Mouse (Mus musculus) CD8-positive naive resting alpha-beta T cell, adult 2 months (primary cell): ENCODE measurements around the gene Rps9.
"Not testable (repeated sequence)": the region's sequence is repeated elsewhere in the genome, so short reads cannot be mapped to it uniquely, and the experiment has no call there.

Source experiments
- DNase-seq, 2 experiments: peaks; one replicate each; pipeline ENCODE4 v3.0.0; 2022; ENCODE audit warnings: low read depth in 2 of 2, low spot score in 2 of 2

The Rps9 gene

GRCm38 (mm10) chr7:3694949-3695305, 8.9 kb upstream of the Rps9 start:
- DNase-seq = not testable (repeated sequence)

DNA sequence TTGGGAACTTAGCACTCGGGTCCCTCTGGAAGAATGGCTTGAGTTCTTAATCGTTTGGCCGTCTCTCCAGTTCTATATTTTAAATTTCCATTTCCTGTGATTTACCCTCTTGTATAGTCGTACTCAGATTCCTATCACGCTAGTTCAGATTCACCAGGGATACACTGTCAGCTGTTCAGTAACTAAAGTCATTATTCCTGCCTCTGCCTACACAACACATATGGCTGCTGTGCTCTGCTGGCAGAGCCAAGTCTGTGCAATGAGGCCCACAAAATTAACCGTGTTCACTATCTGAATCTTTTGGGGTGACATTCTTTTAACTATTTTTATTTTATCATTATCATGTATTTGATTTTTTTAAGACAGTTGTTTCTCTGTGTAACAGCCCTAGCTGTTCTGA, 5.3 kb upstream of the Rps9 start:
- no peak for DNase-seq

GRCm38 (mm10) chr7:3703148-3703878, 480 bp upstream of the Rps9 start:
- no peak for DNase-seq

DNA sequence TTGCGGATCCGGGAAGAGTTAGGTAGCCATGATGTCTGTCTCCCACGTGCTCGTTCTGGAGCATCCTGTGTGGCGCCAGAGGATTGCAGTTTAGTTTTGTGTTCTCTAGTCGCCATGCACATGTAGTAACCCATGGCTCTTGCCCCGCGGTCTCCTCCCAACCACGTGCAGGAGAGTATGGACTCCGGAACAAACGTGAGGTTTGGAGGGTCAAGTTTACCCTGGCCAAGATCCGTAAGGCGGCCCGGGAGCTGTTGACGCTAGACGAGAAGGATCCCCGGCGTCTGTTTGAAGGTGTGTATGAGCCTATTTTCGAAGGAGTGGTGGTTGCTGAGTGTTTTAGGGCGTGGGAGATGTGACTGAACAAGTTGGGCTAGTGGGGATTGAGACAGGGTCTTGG, 682 bp downstream of the Rps9 start:
- DNase-seq = no peak

DNA sequence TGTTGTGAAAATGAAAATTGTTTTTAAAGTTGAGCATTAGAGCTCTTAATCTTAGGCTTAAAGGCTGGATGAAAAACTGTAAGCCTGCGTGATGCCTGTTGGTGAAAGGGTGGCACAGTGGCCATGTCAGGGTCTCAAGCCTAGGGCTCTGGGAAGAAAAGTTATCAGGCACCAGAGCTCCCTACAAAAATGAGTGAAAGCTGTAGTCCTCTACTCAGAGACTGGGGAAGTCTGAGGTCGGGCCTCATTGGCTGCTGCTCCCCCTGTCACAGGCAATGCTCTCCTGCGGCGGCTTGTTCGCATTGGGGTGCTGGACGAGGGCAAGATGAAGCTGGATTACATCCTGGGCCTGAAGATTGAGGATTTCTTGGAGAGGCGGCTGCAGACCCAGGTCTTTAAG, 1.7 kb downstream of the Rps9 start:
- not testable (repeated sequence) for DNase-seq

GRCm38 (mm10) chr7:3705911-3706310, 2.1 kb downstream of the Rps9 start:
- no peak for DNase-seq

DNA sequence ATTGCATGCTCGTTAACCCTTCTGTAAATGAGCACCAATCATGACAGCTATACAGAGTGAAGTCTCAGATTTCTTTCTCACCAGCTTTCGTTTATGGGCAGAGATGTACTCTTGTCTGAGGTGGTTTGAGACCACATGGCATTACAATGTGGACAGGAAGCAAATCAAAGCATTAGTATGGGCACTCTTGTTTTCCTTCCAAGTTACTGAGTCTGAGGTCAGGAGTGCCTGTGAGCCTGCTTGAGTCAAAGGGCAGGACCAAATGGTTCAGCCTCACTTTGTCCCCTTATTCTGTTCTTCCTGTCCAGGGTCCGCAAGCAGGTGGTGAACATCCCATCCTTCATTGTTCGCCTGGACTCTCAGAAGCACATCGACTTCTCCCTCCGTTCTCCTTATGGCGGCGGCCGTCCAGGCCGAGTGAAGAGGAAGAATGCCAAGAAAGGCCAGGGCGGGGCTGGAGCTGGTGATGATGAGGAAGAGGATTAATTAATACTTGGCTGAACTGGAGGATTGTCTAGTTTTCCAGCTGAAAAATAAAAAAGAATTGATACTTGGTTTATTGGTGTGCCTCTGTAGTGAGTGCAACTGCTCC, 2.6 kb downstream of the Rps9 start:
- no peak for DNase-seq

DNA sequence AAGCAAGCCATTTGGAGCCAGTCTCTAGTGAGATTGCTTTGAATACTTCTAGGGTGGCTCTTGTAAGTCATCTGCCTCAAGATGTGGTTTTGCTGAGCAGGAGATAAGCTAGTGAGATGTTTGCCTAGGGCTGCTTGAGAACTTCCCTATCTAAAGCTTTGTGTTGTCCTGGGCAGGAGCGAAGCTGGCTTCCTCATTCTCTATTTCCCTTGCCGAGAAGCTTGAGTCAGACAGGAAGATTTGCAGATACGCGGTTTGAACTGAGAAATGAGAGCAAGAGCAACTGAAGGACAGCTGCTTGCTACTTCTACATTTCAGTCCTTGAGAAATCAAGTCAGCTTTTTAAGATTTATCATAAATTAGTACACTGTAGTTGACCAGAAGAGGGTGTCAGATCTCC, 3.2 kb downstream of the Rps9 start:
- DNase-seq = no peak

DNA sequence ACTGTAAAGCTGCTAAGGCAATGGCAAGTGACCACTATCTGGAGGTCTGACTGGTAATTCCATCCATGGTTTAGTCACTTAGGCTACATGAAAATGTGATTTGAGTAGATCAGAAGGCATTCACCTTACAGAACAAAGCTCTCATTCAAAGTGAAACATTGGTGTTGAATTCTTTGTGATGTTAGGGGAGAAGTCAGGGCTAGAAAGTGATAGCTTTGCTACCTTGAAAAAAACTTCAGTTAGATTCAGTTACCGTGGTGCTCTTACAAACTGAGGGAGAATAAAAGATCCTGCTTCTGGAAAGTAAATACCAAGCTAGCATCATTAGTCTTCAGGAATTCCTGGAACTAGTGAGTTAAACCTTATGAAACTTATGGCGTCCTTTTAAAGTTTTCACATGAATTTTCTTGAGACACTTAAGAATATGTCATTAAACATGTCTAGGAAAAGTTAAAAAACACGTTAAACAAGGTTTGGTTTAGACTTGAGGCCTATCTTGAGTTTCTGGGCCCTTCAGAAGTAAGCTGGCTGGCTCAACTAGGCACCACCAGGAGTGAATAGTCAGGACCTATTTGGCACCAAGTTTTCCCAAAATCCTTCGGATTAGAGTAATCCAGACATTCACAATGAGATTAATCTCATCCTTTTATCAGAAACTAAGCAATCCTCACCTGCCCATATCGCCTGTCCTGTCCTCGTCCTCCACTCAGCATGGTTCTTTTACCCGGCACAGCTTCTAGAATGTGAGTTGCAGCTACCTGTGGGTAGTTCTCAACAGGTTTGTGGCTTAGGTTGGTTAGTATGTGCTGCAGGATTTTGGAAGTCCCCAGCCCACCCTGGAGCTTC, 4.0 kb downstream of the Rps9 start:
- no peak for DNase-seq

GRCm38 (mm10) chr7:3708447-3708980, 4.7 kb downstream of the Rps9 start:
- DNase-seq = not testable (repeated sequence)

DNA sequence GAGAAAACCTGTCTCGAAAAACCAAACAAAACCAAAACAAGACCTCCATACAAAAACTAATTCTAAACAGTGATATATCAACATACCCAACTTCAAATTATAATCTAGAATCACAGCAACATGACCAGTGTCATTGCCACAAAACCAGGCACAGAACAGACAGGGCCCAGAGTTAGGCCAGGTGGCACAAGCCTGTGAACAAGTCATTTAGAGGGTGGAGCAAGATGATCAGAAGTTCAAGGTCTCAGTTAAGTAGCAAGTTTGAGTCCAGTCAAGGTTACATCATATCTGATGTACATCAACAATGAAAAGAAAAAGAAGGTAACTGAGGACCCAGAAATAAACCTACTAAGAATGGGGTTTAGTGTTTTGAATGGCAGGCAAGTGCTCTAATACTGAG, 5.2 kb downstream of the Rps9 start:
- no peak for DNase-seq

- no peak for DNase-seq
Observed at GRCm38 (mm10) chr7:3712264-3712942, 8.6 kb downstream of the Rps9 start.

DNA sequence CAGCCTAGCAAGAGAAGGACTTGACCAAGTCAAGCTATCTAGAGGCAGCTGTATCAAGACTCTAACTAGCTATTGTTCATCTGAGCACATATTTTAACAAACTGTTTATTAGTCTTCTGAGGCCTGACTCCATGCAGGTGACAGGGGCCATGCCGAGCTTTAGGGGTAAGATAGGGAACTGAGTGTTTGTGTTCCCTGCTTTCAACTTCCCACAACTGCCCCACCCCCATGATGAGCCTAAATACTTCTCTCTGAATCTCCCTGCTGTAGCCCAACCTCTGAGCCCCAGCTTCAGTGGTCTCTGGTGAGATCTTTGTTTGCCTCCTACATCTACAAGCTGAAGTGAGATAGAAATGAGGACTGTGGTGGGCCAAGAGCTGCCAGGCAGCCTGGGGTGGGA, 11.5 kb downstream of the Rps9 start:
- DNase-seq = no peak

- DNase-seq = not testable (repeated sequence)
Observed at GRCm38 (mm10) chr7:3720268-3720667, 16.5 kb downstream of the Rps9 start, which contains the start of gene Pirb. TSS of gene Pirb (minus strand) at chr7:3720391.

DNA sequence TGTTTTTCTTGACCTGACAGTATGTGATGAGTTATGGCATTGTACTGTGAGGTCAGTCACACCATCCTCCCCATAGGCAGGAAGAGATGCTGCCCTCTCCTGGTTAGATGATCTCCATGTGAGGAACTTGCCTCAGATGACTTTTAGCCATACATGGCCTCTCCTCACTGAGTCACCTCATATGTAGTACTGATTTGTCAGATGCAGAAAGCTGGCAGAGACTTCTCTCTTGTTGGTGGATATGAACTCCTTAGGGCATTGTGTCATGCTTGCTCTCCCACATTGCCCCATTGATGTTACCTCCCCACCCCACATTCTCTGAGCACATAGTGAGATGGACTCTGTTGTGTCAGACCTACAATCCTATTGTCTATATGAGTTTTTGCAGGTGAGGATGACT, 21.7 kb downstream of the Rps9 start:
- not testable (repeated sequence) for DNase-seq

DNA sequence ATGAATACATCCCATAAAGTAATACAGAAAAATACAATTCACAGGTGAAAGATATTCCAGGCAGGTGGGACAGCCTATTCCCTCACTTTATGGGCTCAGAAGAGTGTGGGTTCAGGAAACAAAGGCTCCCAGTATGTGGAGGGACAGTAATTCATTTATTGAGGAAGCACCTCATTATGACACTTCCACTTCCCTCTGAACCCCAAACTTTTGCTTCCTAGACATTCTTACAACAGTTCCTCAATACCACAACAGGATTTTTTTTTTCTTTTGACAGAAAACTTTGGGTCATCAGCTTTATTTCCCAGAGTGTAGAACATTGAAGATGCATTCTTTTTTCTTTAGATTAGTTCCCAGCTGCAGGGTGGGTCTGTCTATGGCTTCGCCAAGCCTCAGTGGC, 28.9 kb downstream of the Rps9 start:
- not testable (repeated sequence) for DNase-seq
